Mouse (Mus musculus): ENCODE measurements at regions not wholly inside any gene's neighbourhood (a gene's known extent, or its start where the extent isn't known, plus 50 kb on each side); places are given as distances from the start of the nearest gene placed in this dataset.
"Not testable (repeated sequence)": the region's sequence is repeated elsewhere in the genome, so short reads cannot be mapped to it uniquely, and the experiment has no call there.

DNA sequence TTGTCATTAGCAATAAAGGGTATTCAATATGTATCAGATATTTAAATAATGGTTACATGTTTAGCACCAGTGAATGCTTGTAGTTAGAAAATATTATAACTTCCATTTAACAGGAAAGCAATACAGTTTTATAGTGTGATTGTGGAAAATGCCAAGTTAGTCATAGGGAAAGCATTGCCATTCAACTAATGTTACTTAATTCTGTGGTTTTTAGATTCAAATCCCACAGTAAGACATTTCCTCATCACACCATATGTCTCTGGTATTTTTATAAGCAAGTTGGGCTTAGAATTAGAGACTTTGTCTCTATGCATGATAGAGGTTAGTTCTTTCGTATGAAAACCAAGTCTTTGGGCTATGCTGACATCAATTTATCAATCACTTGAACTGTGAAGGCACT lies 133.0 kb downstream of the Prr30 start:
- no peak for DNase-seq

DNA sequence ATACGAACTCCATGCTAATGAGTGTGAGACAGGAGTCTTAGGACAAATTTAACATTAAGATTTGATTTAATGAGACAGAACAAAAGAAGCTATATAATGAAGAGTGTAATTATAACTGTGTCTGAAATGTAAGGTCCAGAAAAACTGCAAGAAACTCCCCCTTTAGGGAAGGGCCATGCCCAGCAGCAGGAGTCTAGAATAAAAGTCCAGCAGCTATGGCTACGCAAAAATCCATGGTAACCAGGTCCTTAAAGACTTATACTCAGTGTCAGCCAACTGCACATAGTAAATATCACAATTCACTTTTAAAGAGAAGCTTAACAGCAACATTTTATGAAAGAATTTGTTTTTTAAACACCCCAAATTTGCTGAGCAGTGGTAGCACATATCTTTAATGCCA lies 143.3 kb downstream of the Prr30 start:
- DNase-seq, result no peak

DNA sequence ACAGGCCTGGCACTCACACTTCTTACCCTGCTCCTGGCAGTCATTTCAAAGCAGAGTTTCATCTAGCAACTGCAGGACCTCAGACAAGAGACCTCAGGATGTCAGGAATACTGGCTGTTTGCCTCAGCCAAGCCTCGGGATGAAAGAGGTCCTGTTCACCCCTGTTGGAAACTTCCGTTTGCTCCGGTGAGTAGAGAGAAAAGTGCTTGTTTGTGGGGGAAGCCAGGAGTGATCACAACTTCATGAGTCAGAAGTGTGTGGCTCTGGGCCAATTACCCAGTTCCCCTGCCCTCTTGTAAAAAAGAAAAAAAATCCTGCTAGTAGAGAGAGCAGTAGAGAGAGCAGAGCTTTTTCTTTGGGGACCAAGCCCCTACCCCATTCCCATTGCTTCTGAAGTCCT lies 144.2 kb downstream of the Prr30 start:
- DNase-seq, result peak; percentile 1

DNA sequence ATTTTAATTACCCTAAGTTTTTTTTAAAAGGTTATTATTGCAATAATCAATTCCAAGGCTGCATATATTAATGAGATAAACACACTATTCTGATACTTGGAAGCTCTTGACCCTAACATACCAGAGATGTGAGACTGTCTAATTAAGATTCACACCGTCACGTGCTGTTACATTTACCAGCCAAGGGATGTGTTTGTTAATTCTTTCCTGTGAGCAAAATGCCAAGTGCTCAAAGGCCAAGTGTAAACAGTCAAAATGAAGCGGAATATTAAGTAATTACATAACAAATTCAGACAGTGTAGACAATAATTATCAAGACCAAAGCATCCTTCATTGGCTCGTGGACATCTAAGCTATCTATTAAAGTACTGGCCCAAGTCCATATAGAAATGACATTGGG lies 145.3 kb downstream of the Prr30 start:
- no peak for DNase-seq

DNA sequence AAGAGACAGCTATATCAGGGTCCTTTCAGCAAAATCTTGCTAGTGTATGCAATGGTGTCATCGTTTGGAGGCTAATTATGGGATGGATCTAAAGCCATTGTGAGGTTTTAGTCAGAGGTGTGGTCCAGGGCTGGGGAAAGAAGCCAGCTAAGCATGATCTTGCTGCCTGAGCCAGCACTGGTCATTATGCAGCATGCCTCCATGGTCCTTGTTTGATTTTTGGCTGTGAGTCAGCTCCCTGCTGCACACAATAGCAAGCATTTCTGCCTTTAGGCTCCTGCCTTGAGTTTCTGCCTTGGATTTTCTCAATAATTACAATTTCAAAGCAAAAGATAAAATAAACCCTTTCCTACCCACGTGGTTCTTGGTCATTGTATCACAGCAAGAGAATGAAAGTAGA lies 147.4 kb downstream of the Prr30 start:
- no peak for DNase-seq

DNA sequence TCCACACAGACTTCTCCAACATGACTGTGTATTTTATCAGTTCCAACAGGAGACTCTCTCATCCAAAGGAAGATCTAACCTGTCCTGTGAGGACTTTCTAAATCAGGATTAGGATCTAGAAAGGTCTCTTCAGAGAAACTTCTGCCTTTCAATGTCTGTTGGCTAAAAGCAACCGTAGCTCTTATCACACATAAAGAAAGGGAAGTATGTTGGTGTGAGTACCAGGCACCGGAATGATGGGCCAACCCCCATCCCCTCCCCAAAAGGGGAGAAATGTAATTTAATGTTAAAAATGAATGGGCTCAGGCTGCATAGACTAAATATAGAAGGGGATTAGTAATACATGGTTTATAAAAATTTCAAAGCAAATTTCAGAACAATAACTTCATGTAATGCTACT lies 149.9 kb downstream of the Prr30 start:
- no peak for DNase-seq

DNA sequence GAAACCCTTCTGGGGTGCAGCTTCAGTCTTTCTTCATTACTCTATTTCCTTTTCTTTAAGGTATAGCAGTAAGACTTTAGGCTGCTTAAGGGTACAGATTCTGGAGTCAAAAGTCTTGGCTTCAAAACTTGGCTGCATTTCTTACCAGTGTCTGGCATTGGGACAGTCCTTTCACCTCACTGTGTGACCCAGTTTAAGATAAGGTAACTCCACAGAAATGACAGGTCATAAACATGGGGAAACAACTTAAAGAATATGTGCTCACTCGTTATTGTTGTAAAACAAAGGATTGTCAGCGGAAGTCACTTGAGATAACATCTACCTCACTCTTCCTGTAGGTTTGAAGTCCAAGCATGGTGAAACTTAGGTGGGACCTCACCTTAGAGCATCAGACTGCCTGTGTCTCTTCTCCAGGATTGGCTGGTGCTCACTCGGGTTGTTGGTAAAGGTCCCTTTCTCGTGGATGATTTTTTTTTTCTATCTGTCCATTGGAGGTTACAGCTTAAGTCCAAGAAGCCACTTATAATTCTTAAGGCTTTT lies 150.4 kb downstream of the Prr30 start:
- no peak for DNase-seq

DNA sequence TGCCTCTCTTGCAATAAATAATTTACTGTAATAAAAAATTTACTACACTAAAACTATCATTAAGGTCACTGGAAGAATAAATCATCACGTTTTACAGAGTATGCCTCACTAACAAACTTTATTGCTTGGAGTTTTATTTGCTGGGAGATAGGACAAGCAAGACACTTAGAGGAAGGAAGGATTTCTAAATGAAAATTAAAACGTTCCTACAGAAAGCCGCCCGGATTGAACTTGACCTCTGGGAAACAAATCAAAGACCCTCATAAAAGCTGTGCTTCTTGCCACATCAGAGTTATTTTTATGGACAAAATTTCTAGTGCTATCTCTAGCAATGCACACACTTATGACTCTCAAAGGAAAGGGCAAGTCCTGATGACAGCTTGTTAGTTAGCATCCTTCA lies 156.6 kb downstream of the Prr30 start:
- DNase-seq, result no peak

DNA sequence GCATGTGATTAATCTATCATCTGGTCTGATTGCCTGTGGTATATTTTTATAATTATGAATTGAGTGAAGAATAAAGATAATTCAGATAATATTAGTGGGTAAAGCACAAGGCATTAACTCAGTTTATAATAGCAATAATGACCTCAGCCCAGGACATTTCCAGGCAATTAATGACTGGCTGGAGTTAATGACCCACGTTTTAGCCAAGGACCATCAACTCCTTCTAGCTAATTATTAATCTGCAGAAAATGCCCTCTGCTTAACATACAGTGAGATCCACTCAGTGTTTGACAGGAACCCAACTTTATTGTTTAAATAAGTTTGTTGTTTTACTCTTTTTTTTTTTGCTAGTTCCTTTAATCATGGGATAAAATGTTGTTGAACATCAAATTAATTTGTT lies 199.1 kb downstream of the Prr30 start:
- no peak for DNase-seq

DNA sequence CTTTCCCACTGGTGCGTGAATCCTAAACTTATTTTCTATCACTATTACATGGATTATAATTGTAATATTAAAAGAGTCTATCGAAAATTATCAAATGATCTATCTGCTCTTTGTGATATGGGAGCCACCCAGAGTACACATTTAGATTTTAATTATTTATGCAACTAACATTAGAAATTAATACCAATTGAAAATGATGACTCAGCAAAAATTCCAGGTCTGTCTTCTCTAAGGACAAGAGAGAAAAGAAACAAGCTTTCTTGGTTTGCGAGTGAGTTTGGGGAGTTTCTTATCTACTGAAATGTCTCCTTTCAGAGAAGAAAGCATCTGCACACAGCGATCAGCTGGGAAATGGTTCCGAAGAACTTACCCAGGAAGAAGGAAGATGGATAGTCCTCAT lies 219.4 kb downstream of the Prr30 start:
- no peak for DNase-seq

DNA sequence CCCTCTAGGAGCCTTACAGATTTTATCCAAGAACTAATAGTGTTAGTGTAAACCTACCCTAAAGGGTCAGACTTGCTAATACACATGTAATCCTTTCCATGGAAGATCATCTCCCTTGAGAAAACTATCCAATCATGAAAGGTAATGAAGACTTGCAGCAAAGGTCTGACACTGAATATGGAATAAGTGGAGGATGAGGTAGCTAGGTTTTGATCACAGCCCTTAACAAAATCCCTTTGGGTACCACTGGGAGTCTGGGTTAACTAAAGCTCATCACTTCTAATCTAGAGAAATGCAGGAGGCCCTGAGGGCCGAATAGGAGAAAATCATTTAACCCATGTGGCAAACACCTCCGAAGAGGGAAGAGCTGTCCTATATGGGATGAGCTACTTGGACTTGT lies 221.6 kb downstream of the Prr30 start:
- DNase-seq, result no peak

DNA sequence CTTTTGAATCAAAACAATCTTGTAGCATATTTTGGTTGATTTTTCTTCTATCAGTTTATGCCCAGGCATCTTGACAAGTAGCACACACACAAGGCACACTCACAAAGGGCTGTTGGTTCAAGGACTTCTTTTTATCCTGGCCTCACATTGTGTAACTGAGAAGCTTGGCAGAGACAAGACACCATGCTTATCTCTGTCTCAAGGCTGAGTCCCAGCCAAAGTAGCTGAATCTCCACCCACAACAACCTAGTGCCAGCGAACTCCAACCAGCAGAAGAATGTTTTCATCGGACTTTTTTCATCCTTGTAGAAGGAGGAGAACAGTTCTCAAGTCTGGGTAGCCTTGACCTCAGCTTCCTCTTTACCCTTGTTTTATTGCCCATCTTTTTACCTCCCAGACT lies 229.2 kb downstream of the Prr30 start:
- peak; percentile 59 for DNase-seq

DNA sequence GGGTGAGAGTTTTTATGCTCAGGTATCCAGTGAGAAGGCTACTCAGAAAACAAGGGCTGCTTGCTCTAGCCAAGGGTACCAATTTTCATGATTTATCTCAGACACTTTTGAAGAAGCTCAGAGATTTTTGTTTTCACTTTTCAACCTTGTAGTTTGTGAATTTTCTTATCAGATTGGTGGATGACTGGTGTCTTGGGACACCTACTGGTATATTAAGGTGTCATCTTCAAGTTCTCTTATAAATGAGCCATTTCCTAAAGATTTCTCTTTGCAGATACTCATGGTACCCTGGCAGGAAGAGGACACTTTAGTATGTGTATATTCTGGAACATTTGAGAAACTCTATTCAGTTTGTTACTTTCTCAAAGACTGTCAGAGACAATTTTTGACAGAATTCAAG lies 239.9 kb downstream of the Prr30 start:
- DNase-seq, result no peak

DNA sequence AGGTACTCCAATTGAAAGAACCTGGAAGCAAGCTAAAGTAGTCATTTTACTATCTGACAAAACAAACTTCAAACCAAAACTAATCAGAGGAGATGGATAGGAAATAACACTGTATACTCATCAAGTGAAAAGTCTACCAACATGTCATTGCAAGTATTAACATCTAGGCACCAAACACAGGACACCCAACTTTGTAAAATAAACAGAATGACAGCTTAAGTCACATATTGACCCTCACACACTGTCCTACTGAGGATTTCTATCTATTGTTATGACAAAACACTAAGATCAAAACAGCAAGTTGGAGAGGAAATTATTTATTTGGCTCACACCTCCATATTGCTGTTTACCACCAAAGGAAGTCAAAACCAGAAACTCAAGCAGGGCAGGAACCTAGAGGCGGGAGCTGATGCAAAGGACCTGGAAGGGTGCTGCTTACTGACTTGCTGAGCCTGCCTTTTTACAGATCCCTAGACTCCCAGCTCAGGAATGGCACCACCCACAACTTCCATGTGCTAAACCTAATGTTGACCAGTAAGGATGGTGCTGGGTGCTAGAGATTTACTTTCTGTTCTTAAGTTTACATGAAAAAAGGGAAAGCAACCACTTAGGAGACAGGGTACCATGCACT lies 244.2 kb downstream of the Prr30 start:
- DNase-seq, result no peak

DNA sequence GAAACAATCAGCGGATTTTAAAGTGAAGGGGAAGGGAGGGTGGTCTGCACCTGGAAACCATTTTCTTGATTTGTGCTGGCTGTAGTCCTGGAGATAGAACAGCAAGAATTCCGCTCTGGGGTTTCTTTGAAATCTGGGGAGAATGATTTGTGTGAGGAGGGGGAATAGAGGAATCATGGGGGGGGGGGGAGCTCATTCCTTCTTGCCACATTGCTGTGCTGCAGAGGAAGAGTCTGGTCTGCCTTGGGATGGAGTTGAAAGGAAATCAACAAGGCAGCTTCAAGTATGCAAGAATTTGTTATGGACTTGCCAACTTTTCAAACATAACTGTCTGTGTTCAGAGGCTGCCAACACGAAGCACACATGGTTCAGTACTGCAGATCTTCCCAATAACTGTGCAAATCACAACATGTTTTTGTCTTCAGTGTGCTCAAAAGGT lies 249.4 kb downstream of the Prr30 start:
- no peak for DNase-seq

DNA sequence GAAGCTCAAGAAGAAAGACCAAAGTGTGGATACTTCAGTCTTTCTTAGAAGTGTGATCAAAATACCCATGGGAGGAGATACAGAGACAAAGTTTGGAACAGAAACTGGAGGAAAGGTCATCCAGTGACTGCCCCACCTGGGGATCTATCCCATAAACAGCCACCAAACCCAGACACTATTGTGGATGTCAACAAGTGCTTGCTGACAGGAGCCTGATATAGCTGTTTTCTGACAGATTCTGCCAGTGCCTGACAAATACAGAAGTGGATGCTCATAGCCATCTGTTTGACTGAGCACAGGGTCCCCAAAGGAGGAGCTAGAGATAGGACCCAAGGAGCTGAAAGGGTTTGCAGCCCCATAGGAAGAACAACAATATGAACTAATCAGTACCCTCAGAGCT lies 252.5 kb downstream of the Prr30 start:
- DNase-seq, result not testable (repeated sequence)

DNA sequence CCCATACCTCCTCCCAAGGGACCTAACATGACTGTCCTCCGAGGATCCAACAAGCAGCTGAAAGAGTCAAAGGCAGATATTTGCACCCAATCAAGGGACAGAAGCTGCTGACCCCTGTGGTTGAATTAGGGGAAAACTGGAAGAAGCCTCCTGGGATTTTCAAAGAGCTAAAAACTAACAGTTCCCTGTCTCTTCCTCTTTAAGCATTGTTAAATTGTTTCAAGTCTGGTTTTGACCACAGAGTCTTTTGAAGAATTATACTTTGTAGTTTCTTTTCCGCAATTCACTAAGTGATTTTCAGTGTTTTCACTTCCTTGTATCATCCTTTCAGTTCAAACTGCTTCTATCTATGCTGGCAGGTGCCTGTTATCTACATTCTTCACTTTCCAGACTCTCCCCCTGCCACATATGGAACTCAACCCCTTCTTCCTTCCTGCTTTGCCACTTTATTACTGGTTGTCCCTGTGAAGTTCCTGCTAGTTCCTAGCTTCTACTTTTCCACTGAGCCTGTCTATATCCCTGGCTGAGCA lies 262.7 kb downstream of the Prr30 start:
- no peak for DNase-seq

DNA sequence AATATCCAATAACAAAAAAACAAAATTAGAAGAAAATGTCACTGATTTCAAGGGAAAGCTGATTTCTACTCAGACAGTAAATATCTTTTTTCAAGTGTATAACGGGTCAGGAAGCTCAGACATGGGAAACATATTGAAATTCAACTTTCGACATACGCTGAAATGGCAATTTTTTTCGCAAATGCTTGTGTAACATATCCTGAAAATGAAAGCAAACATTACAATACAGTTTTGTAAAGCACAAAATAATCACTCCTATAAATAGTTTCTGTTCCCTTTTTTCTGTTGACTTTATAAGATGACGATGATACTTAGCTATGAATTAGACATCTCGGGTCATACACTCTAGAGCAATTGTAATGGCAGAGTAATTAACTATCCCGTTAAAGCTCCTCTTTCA lies 265.6 kb downstream of the Prr30 start:
- no peak for DNase-seq

DNA sequence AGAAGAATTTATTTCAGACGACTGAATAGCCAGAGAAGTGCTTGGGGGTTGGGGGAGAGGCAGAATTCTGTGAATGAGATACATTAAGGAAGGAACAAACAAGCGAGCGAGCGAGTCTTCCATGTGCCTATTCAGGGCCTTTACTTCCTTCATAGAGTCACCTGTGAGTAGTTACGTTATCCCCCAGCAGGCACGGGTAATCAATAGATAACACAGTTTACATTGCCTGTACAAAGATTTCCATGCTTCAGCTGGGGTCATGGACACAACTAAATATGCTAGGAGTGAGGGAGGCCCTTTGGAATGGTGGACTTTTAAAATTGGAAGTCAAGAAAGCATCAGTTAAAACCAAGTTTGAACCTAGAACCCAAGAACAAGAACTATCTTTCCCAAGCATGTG lies 275.2 kb downstream of the Prr30 start:
- DNase-seq, result no peak

DNA sequence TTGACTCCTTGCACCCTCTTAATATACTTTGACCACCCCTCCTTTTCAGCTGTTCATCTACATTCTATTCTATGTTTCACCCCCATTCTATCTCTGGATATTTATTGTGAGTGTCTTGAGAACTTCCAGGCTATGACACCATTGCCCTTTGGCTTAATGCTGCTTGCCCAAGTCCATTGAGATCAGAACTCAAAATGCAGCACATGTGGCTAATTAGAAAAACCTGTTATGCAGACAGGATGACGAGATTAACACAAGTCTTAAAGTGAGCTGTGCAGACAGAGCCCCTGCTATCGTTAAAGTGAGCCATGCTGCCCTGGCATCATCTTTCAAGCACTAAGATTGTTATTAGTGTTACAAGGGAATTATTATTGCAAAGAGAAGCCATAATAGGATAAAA lies 299.9 kb downstream of the Prr30 start:
- no peak for DNase-seq

DNA sequence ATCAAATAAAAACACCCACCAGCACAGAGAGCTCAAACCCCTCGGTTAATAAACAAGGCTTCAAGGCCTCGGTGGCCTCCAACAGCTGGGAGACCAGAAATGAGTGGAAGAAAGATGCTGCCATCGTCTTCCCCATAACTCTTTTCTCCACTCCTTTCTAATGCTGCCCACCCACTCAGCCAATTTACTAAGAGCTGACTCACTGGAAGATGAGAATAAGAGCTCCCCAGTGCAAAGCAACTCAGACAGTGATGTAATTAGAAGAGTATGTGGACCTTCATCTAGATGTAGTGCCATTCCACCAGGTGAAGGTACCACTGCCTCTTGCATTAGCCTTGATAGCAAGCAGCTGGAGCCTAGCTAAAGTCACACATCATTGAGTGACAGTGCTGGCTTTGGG lies 301.1 kb downstream of the Prr30 start:
- no peak for DNase-seq

DNA sequence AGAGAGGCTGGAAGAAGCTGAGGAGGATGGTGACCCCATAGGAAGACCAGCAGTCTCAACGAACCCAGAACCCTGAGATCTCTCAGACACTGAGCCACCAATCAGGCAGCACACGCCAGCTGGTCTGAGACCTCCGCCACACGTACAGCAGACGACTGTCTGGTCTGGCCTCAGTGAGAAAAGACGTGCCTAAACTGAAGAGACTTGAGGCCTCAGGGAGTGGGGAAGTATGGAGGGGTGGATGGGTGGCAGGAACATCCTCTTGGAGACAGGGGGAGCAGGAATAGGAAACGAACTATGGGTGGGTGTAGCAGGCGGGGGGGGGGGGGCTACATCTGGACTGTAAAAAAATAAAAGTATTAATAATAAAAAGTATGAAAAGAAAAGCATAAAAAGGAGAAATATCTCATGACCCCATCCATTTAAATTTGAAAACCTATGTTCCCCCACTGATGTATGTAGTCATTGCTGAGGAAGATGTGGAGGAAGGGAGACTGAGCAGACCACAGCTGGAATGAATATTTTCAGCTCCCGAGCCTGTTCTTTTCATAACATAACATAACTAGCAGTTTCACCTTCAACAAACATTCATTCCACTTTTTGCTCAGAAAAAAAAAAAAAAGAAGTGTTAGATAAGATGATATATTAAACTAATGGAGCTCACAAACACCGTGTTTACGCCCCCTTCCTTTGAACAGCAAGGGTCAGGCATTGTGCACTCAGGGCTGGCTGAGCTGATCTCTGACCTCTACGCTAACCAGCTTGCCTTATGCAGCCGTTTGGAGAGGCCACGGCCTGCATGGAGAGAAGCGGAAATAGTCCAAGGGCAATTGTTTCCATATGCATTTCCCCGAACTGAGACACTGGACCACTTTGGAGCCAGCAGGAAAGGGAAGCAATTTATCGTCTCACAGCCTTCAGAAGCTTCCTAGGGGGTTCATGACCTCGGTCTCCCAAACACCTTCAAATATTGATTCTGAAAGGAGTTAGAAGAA lies 310.7 kb downstream of the Prr30 start:
- peak; percentile 19 for DNase-seq

DNA sequence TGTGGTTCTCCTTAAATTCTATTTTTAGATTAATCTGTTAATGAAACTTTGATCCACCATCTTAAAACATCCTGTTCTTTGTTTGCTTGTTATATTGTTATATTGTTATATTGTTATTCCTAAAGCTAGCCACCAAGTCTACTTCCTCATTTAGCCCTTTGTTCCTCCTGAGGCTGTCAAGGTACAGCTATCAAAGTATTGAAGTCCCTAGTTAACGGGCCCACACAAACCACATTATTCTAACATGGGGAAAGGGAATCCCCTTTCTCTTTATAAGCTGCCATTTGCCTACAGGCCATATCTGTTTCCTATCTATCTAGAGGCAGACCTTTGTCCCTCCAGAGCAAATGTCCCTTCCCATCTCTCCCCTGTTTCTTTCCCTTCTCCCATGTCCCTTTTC lies 317.0 kb downstream of the Prr30 start:
- DNase-seq, result no peak

DNA sequence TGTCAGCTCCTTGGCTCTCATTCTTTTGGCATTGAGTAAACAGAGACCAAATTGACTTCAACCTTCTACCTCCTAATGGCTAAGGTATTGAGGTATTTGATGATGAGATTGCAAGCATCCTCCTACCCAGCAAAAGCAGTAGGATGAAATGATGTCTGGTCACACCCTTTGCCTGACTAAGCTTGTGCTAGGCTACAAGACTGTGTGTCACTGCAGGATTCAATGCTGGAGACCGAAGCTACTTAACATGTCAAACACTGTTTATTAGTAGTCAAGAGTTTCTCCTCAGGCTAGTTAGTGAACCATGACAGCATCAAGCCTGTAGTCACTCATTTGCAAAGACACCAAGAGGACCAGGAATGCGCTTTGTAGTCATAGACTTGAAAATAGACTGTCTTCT lies 320.0 kb downstream of the Prr30 start:
- no peak for DNase-seq
